Mouse (Mus musculus): ENCODE results near the gene Zswim3. TPM values are rescaled to one million over a fixed set of nuclear protein-coding genes. Genes with fewer than 3 reads are reported as not detected.

The Zswim3 gene
- polyA plus RNA-seq, 2 experiments: 2.4 to 3.7 TPM

DNA sequence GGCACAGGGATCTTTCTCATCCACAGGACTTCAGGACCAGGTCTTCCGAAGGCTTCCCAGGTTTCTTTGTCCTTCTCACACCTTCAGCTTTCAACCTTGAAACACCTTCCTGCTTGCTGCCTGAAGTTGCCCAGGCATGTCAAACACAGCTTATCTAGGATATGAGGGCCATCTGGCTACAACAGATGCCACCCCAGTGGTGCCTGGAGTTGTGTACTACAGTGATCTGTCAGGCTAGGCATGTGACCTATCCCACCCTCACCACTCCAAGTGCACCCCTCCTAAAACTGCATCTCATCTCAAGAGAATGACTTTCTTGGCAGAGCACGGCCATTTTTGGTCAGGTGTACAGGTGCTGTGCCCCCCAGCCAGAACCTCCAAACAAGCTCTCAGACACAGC lies 43.4 kb upstream of the Zswim3 start:
- peak; percentile 88 for ATAC-seq (ENCODE audit: insufficient read depth)
- Histone ChIP-seq H3K9ac (replicated peaks) (peak overlapping the region; percentile 73), H3K9me3 (ENCODE audit: control insufficient read depth, low read length) (no peaks in the 10 kb centered on the region), H3K36me3 (replicated peaks; ENCODE audit: control insufficient read depth, insufficient read depth, low read depth) (peaks cover 86% of the 10 kb centered on the region), H3K4me3 (ENCODE audit: insufficient read depth in 1 of 2, low read depth in 2 of 2, low read length in 2 of 2) (no peak overlapping the region), H3K4me2 (ENCODE audit: low read depth) (peak overlapping the region; percentile 61), H3K27ac (peak overlapping the region; percentile 92), H3K4me1 (replicated peaks; ENCODE audit: control insufficient read depth in 2 of 2, insufficient read depth in 2 of 2, low read length in 1 of 2) (peaks cover 53 to 59% of the 10 kb centered on the region in 2 experiments), H3K27me3 (ENCODE audit: control insufficient read depth, insufficient read depth, low read length) (no peaks in the 10 kb centered on the region)
- WGBS (ENCODE audit: insufficient replicate concordance): 62% methylated on average over 2 of the region's 2 CpGs
- TF ChIP-seq CTCF (IDR thresholded peaks at IDR 0.05; ENCODE audit: low read depth) (peak; percentile 3; the same call in 1 of the 2 replicates), EP300 (IDR thresholded peaks at IDR 0.05; ENCODE audit: low read depth) (peak; percentile 94)
- peak; percentile 78 to 82 (median 81) for DNase-seq (ENCODE audit: low read depth in 3 of 3, low spot score in 3 of 3)

DNA sequence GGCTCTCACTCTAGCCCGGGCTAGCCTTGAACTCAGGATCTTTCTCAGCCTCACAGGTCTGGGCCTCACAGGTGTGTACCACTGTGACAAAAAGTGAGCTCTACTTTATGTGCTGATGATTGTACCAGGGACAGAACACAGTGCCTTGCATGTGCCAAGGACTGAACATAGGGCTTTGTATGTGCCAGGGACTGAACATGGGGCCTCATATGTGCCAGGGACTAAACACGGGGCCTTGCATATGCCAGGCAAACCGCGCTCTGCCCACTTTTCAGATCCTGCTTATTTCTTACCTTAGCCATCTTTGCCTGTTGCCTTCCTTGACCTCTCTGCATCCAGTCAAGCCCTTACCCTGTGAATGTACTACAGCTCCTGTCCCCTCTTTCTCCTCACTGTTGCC lies 42.9 kb upstream of the Zswim3 start:
- Histone ChIP-seq H3K4me3 (ENCODE audit: insufficient read depth in 1 of 2, low read depth in 2 of 2, low read length in 2 of 2) (no peak overlapping the region), H3K36me3 (replicated peaks; ENCODE audit: control insufficient read depth, insufficient read depth, low read depth) (peaks cover 86% of the 10 kb centered on the region), H3K9me3 (ENCODE audit: control insufficient read depth, low read length) (no peaks in the 10 kb centered on the region), H3K27ac (peak overlapping the region; percentile 92), H3K4me2 (ENCODE audit: low read depth) (peak overlapping the region; percentile 61), H3K9ac (replicated peaks) (peak overlapping the region; percentile 73), H3K4me1 (replicated peaks; ENCODE audit: control insufficient read depth in 2 of 2, insufficient read depth in 2 of 2, low read length in 1 of 2) (peaks cover 53 to 59% of the 10 kb centered on the region in 2 experiments), H3K27me3 (ENCODE audit: control insufficient read depth, insufficient read depth, low read length) (no peaks in the 10 kb centered on the region)
- no peak for TF ChIP-seq CTCF (IDR thresholded peaks at IDR 0.05; ENCODE audit: low read depth)
- TF ChIP-seq EP300 (IDR thresholded peaks at IDR 0.05; ENCODE audit: low read depth): no peak
- DNase-seq (ENCODE audit: low read depth in 3 of 3, low spot score in 3 of 3) (no peak), ATAC-seq (ENCODE audit: insufficient read depth) (peak; percentile 3; the same call in 1 of the 2 replicates)
- WGBS (ENCODE audit: insufficient replicate concordance): 75% methylated on average over 4 of the region's 4 CpGs

GRCm38 (mm10) chr2:164762593-164762992 lies 42.3 kb upstream of the Zswim3 start:
- Histone ChIP-seq H3K27ac (peak overlapping the region; percentile 92), H3K27me3 (ENCODE audit: control insufficient read depth, insufficient read depth, low read length) (no peaks in the 10 kb centered on the region), H3K9me3 (ENCODE audit: control insufficient read depth, low read length) (no peaks in the 10 kb centered on the region), H3K9ac (replicated peaks) (no peak overlapping the region; the same call in none of the 2 replicates), H3K4me1 (replicated peaks; ENCODE audit: control insufficient read depth in 2 of 2, insufficient read depth in 2 of 2, low read length in 1 of 2) (peaks cover 53 to 59% of the 10 kb centered on the region in 2 experiments), H3K4me2 (ENCODE audit: low read depth) (peak overlapping the region; percentile 11; the same call in 1 of the 2 replicates), H3K4me3 (ENCODE audit: insufficient read depth in 1 of 2, low read depth in 2 of 2, low read length in 2 of 2) (no peak overlapping the region), H3K36me3 (replicated peaks; ENCODE audit: control insufficient read depth, insufficient read depth, low read depth) (peaks cover 86% of the 10 kb centered on the region)
- WGBS (ENCODE audit: insufficient replicate concordance): 79% methylated on average over 7 of the region's 7 CpGs
- ATAC-seq (ENCODE audit: insufficient read depth) (no peak), DNase-seq (ENCODE audit: low read depth in 3 of 3, low spot score in 3 of 3) (no peak)
- TF ChIP-seq CTCF (IDR thresholded peaks at IDR 0.05; ENCODE audit: low read depth) (no peak), EP300 (IDR thresholded peaks at IDR 0.05; ENCODE audit: low read depth) (no peak)

GRCm38 (mm10) chr2:164765841-164766240 lies 39.1 kb upstream of the Zswim3 start:
- ATAC-seq (ENCODE audit: insufficient read depth): no peak
- WGBS (ENCODE audit: insufficient replicate concordance): 81% methylated on average over 3 of the region's 3 CpGs
- Histone ChIP-seq H3K9ac (replicated peaks) (no peak overlapping the region), H3K4me2 (ENCODE audit: low read depth) (no peak overlapping the region), H3K4me3 (ENCODE audit: insufficient read depth in 1 of 2, low read depth in 2 of 2, low read length in 2 of 2) (no peak overlapping the region), H3K27ac (peak overlapping the region; percentile 30), H3K27me3 (ENCODE audit: control insufficient read depth, insufficient read depth, low read length) (no peaks in the 10 kb centered on the region), H3K9me3 (ENCODE audit: control insufficient read depth, low read length) (no peaks in the 10 kb centered on the region), H3K4me1 (replicated peaks; ENCODE audit: control insufficient read depth in 2 of 2, insufficient read depth in 2 of 2, low read length in 1 of 2) (peaks cover 29 to 33% of the 10 kb centered on the region in 2 experiments), H3K36me3 (replicated peaks; ENCODE audit: control insufficient read depth, insufficient read depth, low read depth) (peaks cover 72% of the 10 kb centered on the region)
- no peak for DNase-seq (ENCODE audit: low read depth in 3 of 3, low spot score in 3 of 3)
- TF ChIP-seq EP300 (IDR thresholded peaks at IDR 0.05; ENCODE audit: low read depth) (no peak), CTCF (IDR thresholded peaks at IDR 0.05; ENCODE audit: low read depth) (no peak)

DNA sequence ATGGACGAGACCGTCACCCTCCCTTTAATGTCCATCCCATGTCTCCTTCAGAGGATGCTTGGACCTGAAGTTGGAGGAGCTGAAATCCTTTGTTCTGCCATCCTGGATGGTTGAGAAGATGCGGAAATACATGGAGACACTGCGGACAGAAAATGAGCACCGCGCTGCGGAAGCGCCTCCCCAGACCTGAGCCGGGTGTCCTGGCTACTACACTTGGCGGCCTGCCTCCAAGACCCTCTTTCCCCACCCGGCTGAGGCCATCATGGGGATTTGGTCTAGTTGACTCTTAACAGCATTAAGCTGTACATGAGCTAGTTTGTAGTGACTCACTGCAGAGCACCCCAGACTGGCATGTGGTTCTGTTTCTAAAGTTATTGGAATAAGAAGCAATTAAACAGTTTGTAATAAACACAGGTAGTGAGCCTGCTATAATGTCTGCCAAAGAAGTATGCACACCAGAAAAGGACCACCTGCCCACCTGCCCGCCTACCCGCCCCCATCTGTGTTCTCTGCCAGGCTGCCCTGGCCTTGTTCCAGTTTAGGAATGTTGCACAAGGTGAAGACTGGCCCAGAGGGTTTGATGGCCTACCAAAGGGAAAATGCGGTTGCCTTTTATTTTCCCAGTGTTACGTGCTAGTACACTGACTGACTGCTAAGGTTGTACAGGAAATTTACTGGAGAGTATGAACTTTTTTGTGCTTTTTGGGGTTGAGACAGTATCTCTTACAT lies 36.9 kb upstream of the Zswim3 start:
- Histone ChIP-seq H3K9ac (replicated peaks) (no peak overlapping the region), H3K4me1 (replicated peaks; ENCODE audit: control insufficient read depth in 2 of 2, insufficient read depth in 2 of 2, low read length in 1 of 2) (peaks cover 21 to 27% of the 10 kb centered on the region in 2 experiments)
- ATAC-seq (ENCODE audit: insufficient read depth): no peak

More for the DNA sequence above, 36.9 kb upstream of the Zswim3 start:
- 89% methylated on average over 15 of the region's 15 CpGs for WGBS (ENCODE audit: insufficient replicate concordance)
- H3K4me2 ChIP-seq (ENCODE audit: low read depth): peak overlapping the region; percentile 75
- DNase-seq (ENCODE audit: low read depth in 3 of 3, low spot score in 3 of 3): no peak
- H3K27me3 ChIP-seq (ENCODE audit: control insufficient read depth, insufficient read depth, low read length): no peaks in the 10 kb centered on the region
- H3K4me3 ChIP-seq (ENCODE audit: insufficient read depth in 1 of 2, low read depth in 2 of 2, low read length in 2 of 2): 0 out of 4 replicates have a peak overlapping the region, but pooled peaks of 1 of the 2 experiments have one; percentile 1
- TF ChIP-seq EP300 (IDR thresholded peaks at IDR 0.05; ENCODE audit: low read depth) (no peak), CTCF (IDR thresholded peaks at IDR 0.05; ENCODE audit: low read depth) (no peak)
- no peaks in the 10 kb centered on the region for H3K9me3 ChIP-seq (ENCODE audit: control insufficient read depth, low read length)
- H3K27ac ChIP-seq: peak overlapping the region; percentile 44
- H3K36me3 ChIP-seq (replicated peaks; ENCODE audit: control insufficient read depth, insufficient read depth, low read depth): peaks cover 73% of the 10 kb centered on the region
